Mouse (Mus musculus) NIH3T3 (cell line): ENCODE measurements around the gene Tcf7l1.

ENCODE experiments used
- DNase-seq: peaks from one replicate; pipeline ENCODE4 v3.0.0-alpha.2; 2012; ENCODE audit warnings: low read depth

The Tcf7l1 gene

GRCm38 (mm10) chr6:72744144-72744800 is 44.8 kb downstream of the Tcf7l1 start:
- DNase-seq, result peak; percentile 83

- peak; percentile 72 for DNase-seq
These were observed 45.4 kb downstream of the Tcf7l1 start for GRCm38 (mm10) chr6:72743624-72744041.

DNA sequence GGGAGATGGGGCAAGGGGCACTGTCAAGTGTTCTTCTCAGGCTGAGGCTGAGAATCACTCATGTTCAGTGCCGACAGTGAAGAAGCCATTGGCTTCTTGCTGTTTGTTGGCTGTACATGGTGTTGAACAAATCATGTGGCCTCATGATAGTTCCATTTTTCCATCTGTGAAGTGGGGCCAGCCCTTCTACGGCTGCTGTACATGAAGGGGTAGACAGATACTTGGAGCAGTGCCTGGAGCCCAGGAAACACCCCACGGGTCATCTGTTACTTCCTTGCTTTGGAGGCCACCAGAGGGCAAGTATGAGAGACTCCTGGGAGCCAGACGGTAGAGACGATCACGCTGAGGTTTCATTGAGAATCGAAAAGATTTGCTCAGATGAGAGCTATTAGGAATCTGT is 46.7 kb downstream of the Tcf7l1 start:
- no peak for DNase-seq

DNA sequence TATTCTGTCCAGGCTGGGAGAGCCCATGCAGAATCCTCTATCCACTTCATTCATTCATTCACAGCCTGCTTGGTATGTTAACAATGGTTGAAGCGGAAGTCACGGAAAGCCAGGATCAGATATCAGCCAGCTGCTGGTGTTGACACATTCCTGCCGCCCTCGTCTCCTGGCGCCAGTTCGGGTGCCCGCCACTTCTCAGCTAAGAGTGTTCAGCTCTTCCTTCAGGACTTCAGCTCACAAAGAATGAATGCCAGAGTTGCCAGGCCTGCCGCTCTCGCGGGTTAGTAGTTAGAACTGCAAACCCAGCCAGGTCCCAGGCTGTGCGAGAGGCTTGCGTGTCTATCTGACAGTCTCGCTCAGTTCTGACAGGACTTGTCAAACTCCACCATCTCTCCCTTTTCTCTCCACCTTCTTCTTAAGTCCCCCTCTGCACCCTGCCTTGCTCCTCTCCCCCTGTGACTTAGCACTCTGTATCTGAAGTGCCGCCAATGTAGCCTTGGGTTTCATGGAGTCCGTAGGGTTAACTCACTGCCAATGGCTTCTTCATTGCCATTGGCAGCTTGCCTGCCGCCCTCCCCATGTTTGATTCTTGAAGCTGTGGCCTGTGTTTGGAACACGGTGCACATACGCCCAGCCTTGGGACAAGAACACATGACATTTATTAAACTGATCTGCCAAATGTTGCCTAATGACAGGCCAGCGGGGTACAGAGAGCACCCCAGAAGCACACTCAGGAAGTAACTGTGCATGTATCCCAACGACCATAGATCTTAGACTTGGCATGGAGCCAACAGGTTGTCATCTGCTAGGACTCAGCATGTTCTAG is 48.2 kb downstream of the Tcf7l1 start:
- peak; percentile 37 for DNase-seq

DNA sequence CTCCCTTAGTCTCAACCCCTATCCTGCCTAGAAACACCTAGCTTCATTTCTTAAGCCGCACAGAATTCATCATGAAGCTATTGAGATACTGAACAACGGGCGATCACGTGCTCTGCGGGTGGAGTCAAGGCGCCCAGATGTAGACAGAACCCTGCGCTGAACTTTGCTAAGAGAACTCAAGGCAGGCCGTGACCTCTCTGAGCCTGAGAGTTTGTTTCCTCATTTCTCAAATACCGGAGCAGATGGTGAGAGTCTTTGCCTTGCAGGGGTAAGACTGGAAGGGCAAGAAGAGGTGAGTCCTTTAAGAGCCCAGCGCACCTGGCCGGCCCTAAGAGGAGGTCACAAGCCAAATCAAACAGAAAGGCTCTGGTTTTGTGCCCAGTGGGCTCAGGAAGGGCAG is 52.2 kb downstream of the Tcf7l1 start:
- DNase-seq, result no peak

- DNase-seq, result no peak
These were observed 53.8 kb downstream of the Tcf7l1 start for GRCm38 (mm10) chr6:72735206-72735605.

DNA sequence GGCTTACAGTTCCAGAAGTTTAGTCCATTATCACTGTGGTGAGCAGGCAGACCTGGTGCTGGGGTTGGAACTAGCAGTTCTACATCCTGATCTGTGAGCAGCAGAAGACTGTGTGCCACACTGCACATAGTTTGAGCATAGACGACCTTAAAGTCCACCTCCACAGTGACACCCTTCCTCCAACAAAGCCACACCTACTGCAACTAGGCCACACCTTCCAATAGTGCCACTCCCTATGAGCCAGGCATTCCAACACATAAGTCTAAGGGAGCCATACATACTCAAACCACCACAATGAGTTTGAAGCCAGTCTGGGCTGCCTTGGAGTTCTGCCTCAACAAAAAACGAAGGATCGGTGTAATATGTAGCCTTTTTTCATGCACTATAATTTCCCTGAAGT is 55.7 kb downstream of the Tcf7l1 start:
- no peak for DNase-seq

- no peak for DNase-seq
These were observed 56.9 kb downstream of the Tcf7l1 start for GRCm38 (mm10) chr6:72732109-72732508.

DNA sequence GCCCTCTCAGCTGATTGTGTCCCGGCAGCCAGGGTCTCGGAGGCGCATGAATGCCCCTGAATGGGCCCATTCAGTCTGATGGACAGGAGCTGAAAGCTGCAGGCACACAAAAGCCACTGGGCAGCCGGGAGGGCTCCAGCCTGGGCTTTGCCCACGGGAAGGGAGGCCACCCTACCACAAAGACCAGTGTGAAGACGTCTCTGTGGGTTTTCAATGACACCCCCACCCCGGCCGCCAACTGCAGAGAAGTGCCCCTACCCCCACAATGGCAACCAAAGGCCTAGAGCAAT is 58.5 kb downstream of the Tcf7l1 start:
- no peak for DNase-seq

DNA sequence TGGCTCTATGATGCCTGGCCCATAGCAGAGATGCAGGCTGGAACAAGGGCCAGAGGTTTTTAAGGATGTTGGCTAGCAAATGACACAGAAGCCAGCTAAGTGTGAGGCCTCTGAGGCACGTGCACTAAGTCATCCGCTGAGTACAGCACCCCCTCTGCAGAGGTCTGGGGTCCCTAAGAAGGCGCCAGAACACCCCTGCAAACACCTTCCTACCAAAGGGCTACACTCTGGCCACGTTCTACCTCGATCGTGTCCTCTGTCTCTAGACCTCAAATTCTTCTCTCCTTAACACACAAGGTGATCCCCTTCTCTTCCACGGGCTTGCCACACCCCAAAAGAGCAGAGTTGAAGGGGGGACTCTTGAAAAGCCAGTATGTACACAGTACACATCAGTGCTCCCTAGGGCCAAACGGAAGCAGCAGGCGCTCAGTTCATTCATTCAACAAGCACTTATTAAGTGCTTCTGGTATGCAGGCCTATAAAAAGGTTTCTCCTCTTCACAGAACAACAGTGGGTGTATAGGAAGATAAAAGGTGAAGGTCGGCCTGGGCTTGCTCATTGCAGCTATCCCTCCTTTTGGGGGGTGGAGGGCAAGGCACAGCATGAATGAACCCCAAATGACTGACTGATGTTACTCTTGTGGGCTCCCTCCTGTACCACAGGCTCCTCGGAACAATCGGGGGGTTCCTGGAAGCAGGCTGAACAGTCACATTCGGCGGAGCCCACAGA is 59.1 kb downstream of the Tcf7l1 start:
- DNase-seq, result no peak

GRCm38 (mm10) chr6:72727826-72728225 is 61.2 kb downstream of the Tcf7l1 start:
- no peak for DNase-seq

DNA sequence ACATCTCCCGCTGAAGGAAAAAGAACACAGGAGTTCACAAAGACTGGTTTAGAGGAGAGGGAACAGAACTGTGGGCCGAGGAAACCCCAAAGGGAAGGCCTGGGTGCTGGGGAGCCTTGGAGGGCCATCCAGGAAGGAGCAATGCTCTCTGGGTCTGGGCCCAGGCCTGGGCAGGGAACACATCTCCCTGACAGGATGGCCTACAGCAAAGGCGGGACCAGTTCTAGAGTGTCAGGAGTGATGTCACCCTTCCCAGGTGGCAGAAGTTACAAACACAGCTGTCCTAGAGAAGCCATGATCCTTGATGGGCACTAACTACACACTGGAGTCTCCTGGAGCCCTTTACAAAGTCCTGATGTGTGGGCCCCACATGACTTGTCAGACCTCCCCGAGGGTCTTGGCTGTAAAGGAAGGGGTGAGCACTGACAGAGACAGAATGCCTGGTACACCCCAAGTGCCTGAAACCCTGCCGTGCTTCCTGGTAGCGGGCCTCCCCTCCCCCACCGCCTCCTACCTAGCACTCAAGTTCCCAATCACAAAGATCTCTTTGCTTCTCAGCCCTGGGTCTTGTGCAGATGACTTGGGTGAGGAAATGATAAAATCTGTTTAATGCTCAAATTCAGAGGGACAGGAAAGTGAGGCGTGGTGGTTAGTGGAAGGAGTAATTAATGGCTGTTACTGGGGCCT is 64.4 kb downstream of the Tcf7l1 start:
- DNase-seq, result no peak

- no peak for DNase-seq
These were observed 65.2 kb downstream of the Tcf7l1 start for GRCm38 (mm10) chr6:72723731-72724385.

GRCm38 (mm10) chr6:72723143-72723542 is 65.9 kb downstream of the Tcf7l1 start:
- no peak for DNase-seq

- no peak for DNase-seq
These were observed 68.2 kb downstream of the Tcf7l1 start for GRCm38 (mm10) chr6:72720852-72721251.

- peak; percentile 69 for DNase-seq
These were observed 74.3 kb downstream of the Tcf7l1 start for GRCm38 (mm10) chr6:72714726-72715125.

DNA sequence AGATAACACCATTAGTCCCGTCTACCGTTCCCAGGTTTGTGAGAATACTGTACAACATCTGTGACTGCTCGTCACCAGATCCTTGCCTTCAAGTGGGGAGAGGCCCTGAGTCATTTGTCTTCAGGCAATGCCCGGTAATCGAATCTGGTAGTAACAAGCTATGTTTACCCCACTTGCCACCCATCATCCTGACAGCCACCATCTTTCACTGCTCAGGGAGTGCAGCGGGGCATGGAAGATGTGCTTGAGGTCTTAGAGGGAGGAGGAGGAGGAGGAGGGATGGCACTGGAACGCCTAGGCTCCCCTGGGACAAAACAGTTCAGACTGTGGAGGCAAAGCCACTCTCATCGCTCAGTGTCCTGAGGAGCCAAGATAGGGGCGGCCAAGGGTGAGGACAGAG is 74.8 kb downstream of the Tcf7l1 start:
- peak; percentile 55 for DNase-seq

- peak; percentile 98 for DNase-seq
These were observed 77.5 kb downstream of the Tcf7l1 start for GRCm38 (mm10) chr6:72711508-72712081.

DNA sequence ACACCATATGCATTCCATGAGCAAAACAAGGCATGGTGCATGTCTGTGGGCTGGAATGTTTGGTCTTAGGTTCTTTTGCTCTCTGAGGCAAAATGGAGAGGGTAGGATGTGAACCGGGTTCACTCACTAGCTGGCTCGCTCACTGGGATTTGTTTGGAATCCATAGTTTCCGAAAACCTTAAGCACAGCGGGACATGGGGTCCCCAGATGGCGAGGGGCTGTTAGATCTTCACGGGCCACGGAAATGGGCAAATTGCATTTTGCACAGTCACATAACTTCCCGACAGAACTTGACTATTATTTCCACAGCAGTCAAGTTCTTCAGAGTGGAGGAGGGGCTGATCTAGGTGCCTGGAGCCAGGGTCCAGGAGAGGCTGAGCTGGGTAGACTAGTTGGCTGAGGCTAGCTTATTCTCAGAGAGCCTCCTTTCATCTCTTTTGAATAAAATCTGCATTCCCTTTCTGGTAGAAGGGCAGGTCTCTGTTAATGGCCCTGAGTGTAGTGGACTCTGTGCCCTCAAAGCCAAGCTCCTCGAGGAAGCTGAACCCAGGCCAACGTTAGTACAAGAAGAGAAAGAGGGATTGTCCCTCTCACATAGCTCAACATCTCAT is 78.1 kb downstream of the Tcf7l1 start:
- no peak for DNase-seq

GRCm38 (mm10) chr6:72699467-72700126 is 89.5 kb downstream of the Tcf7l1 start:
- no peak for DNase-seq

DNA sequence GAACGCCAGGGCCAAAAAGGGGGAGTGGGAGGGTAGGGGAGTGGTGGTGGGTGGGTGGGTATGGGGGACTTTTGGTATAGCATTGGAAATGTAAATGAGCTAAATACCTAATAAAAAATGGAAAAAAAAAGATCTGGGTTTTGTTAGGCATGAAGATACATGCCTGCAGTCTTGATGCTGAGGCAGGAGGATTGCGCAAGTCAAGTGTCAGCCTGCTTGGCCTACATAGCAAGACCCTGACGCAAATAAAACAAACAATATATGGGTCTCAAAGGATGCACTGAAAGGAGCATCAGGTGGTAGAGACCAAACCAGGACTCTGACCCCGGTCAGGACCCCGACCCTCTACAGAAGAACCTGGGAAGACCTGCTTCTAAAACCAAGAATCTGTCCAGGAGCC is 90.5 kb downstream of the Tcf7l1 start:
- DNase-seq, result no peak
